Mouse (Mus musculus) bone marrow, adult 2 months (tissue): ENCODE results near the gene Spx. TPM values are rescaled to one million over a fixed set of nuclear protein-coding genes. Genes with fewer than 3 reads are reported as not detected.

Experiments
- H3K27ac ChIP-seq: fragments of 200-500 bp; 2 replicates; pipeline ENCODE4 v1.5.1; 2012; ENCODE audit warnings: low read depth, mild to moderate bottlenecking, control low read depth, inconsistent platforms, low read length; ENCODE audit not compliant: control insufficient read depth, poor library complexity, insufficient read depth
- H3K4me1 ChIP-seq: fragments of 200-500 bp; 2 replicates; pipeline ENCODE4 v1.6.1; 2011; ENCODE audit warnings: low read length; ENCODE audit not compliant: control insufficient read depth, insufficient read depth
- H3K4me3 ChIP-seq: fragments of 200-500 bp; replicated peaks from 2 replicates; pipeline ENCODE3; 2011; ENCODE audit warnings: mild to moderate bottlenecking, low read depth, low read length, control low read depth; ENCODE audit not compliant: control insufficient read depth
- CTCF ChIP-seq: fragments of 200-500 bp; IDR thresholded peaks from 2 replicates; pipeline ENCODE4 v1.5.1; 2011; ENCODE audit warnings: low read length, control low read depth; ENCODE audit not compliant: control insufficient read depth, insufficient read depth
- POLR2A ChIP-seq: fragments of 200-500 bp; IDR thresholded peaks from 2 replicates; pipeline ENCODE4 v1.6.1; 2011; ENCODE audit warnings: low read depth, mild to moderate bottlenecking, control low read depth, low read length, borderline replicate concordance; ENCODE audit not compliant: control insufficient read depth
- WGBS: fragments of 180-500 bp; shearing (Covaris S2); methylation state at CpG from one replicate; pipeline ENCODE4 v1.1.7; 2018; 5-methylcytosine and 5-hydroxymethylcytosine counted together
- polyA plus RNA-seq: library from polyadenylated mRNA; stranded (reverse); fragments of >200 nt; gene quantifications from 2 replicates; pipeline ENCODE4 v1.2.4, GENCODE M21; 2011; ENCODE audit warnings: low replicate concordance; ENCODE audit not compliant: missing spikeins, insufficient read depth, insufficient read length

The Spx gene
- polyA plus RNA-seq, result not detected in 2 replicates

DNA sequence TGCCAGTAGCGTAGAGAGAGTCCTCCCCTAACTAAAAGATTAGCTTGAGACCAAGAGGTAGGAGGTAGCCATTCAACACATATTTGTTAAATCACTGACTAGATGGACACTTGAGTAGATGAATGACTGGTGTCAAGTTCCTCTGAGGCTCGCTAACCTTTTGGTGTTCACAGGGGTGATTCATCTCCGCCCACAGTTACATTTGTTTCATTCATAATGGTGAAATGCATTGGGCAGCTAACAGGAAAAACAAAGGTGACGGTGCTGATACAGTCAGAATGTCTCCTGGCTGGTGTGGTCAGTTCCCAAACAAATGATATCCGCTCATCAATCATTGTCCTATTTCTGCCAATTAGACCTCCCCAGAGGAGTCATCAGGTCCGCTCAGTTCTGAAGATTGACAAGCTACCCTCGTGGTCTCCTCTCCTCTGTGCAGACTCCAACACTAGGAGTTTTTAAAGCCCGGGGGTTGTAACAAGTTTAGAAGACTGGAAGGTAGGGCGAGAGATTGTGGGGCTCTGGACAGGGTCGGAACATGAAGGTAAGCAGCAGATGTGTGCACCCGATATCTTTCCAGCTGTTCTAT, at the start of gene Spx:
Spx (plus strand) TSS at position 536 of the 586 bp plus-strand sequence.
- Histone ChIP-seq H3K4me1 (no peaks in the 10 kb centered on the region), H3K27ac (no peak within 1 kb of the TSS), H3K4me3 (no peak within 1 kb of the TSS)
- TF ChIP-seq CTCF (no peak), POLR2A (no peak)
- WGBS, result 71% methylated on average over 11 of the region's 11 CpGs

GRCm38 (mm10) chr6:142365742-142366472, 47.3 kb upstream of the Spx start:
- no peaks in the 10 kb centered on the region for H3K4me1 ChIP-seq
- H3K27ac ChIP-seq, result no peak overlapping the region
- 89% methylated on average over 8 of the region's 8 CpGs for WGBS
- H3K4me3 ChIP-seq, result no peak overlapping the region
- TF ChIP-seq CTCF (no peak), POLR2A (no peak)

GRCm38 (mm10) chr6:142366473-142367018, 46.7 kb upstream of the Spx start:
- Histone ChIP-seq H3K27ac (no peak overlapping the region), H3K4me1 (no peaks in the 10 kb centered on the region; the same call in 1 of the 2 replicates), H3K4me3 (no peak overlapping the region)
- WGBS, result 86% methylated on average over 10 of the region's 10 CpGs
- no peak for TF ChIP-seq CTCF
- no peak for TF ChIP-seq POLR2A

- no peak overlapping the region for H3K4me3 ChIP-seq
- 97% methylated on average over 3 of the region's 3 CpGs for WGBS
- no peak for TF ChIP-seq POLR2A
- TF ChIP-seq CTCF, result no peak
- no peak overlapping the region for H3K27ac ChIP-seq
- no peaks in the 10 kb centered on the region; the same call in 1 of the 2 replicates for H3K4me1 ChIP-seq
Observed at GRCm38 (mm10) chr6:142367565-142367964, 45.7 kb upstream of the Spx start.

DNA sequence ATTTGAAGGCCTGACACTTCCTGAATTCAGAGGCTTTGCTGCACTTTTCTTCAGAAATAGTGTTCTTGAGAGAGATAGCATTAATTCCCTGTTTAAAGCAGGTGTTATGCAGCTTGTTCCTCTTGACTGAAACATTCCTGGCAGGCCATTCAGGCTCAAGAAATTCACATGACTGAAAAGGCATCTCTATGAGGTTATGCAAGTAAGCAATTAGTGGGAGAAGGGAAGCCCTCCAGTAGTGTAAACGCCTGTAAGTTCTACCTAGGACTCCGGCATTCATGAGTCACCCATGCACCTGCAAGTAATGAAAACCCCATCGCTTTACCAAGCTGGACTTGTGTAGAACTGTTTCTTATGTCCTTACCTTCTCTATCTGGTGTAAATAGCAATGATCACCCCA, 43.7 kb upstream of the Spx start:
- Histone ChIP-seq H3K27ac (no peak overlapping the region), H3K4me3 (no peak overlapping the region), H3K4me1 (no peaks in the 10 kb centered on the region; the same call in 1 of the 2 replicates)
- no peak for TF ChIP-seq CTCF
- TF ChIP-seq POLR2A, result no peak
- WGBS, result 91% methylated on average over 3 of the region's 3 CpGs

DNA sequence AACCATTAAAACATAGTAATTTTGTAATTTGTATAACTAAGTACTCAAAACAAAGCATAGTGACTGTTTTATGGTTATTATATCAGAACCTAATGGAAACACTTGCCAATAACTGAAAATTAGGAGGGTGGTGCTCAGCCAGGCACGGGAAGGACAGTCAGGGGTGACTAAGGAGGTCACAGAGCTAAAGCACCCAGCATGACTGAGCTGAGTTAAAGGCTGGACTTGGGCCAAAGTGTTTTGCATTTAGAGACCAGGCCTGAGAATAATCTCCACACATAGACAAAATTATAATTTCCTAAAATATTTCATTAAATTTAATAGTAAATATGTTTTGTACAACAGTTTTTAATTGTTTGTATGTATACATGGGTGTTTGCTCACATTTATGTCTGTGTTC, 36.2 kb upstream of the Spx start:
- H3K4me1 ChIP-seq, result no peaks in the 10 kb centered on the region
- TF ChIP-seq POLR2A (no peak), CTCF (no peak)
- H3K27ac ChIP-seq, result no peak overlapping the region
- H3K4me3 ChIP-seq, result no peak overlapping the region
- WGBS, result 73% methylated on average over 1 of the region's 1 CpGs

DNA sequence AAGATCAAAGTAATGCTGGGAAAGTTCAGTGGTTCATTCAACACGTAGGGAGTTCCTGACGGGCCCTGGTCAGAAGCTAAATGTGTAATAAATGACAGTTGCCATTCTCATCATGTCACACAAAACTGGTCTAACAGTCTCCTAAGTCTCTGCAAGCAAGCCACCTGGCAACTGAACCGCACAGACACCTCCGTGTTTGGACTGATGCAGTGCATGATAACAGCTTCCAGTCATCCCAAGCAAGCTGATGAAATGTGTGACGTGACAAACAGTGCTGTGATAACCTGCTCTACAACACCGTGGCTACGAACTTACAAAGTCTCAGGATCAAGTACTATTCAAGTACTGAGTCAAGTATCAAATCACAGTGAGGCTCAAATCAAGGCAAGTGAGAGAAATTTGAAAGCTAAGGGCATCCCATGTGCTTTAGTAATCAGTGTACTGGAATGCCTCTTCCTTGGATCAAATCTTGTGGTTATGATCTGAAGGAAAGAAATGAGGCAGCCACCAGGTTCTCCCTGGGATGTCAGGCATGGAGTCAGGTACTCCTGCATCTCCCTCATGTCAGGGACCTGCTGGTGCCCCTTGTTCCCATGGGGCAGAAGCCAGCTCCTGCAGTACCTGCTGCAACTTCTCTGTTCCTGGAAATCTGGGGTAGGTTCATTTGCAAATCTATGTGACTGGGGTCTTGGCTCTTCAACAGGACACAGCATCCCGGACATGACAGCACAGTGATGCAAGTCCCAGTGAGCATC, 34.5 kb upstream of the Spx start:
- 83% methylated on average over 8 of the region's 8 CpGs for WGBS
- no peak for TF ChIP-seq POLR2A
- TF ChIP-seq CTCF, result no peak
- H3K4me3 ChIP-seq, result no peak overlapping the region
- H3K4me1 ChIP-seq, result no peaks in the 10 kb centered on the region
- H3K27ac ChIP-seq, result no peak overlapping the region

GRCm38 (mm10) chr6:142379961-142380360, 33.3 kb upstream of the Spx start:
- no peak for TF ChIP-seq CTCF
- no peak for TF ChIP-seq POLR2A
- H3K4me1 ChIP-seq, result no peaks in the 10 kb centered on the region
- no peak overlapping the region for H3K27ac ChIP-seq
- no peak overlapping the region for H3K4me3 ChIP-seq
- WGBS, result 78% methylated on average over 6 of the region's 6 CpGs
